Comparison of ENCODE assay signal across 10 mouse cellular contexts in the genomic region with DNA sequence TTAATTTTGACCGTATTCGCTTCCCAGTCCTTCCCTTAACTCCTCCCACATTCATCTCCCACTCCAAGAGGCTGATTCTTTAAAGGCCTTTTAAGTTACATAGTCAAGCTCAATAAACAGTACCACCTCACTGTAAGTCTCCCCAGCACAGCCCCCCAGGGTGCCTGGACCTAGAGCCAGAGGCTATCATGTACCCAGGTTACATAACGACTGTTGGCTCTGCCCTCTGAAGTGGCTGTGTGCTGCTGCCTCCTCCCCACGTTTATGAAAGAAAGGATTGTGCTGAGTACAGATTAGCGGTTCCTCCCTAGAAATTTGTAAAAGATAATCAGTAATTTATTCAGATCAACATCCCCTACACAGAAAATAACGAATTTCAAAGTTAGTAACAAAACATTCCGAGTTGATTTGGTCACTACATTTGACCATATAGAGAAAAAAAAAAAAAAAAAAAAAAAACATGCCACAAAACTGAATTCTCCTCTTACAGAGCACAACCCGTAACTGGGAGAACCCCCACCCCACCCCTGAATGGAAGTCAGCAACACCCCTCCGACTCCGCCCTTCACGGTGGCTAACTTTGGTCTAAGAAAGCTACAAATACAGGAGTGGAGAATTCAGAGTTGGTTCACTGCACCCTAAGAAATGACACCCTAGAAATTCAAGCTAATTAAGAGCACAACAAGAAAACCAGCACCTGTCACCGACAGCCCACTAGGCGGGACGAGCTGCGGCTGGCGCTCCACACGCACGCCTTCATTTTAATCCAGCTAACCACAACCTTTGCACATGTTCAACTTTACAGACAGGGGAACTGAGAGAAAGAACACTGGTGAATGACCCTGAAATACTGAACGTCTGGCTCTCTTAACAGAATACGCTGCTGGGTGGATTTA. TPM values are rescaled to one million over a fixed set of nuclear protein-coding genes. Genes with fewer than 3 reads are reported as not detected.
DNase-seq lines count a peak whose midpoint lies in the region; ATAC-seq and TF ChIP-seq lines count a peak whose summit lies in the region.
"Had no signal": no experiment of that assay in that cellular context is flagged by ENCODE, and none has a peak within 500 bp of the region (broad histone marks: within the 10 kb centered on the region; RNA-seq: fewer than 3 reads in every experiment).

No protein-coding gene starts in this region.

- H3K4me3 ChIP-seq in kidney, embryonic 15.5 days (replicated peaks), result no peak overlapping the region
- H3K4me3 ChIP-seq in hindbrain, embryonic 14.5 days (replicated peaks; ENCODE audit: low read length), result no peak overlapping the region
- no peak overlapping the region for H3K4me3 ChIP-seq in hindbrain, embryonic 11.5 days (ENCODE audit: low read depth, low read length)
- H3K4me3 ChIP-seq: lung, embryonic 15.5 days had no signal

- H3K27ac ChIP-seq in kidney, embryonic 15.5 days, result peak overlapping the region; percentile 48; the same call in 1 of the 2 replicates
- H3K27ac ChIP-seq in hindbrain, embryonic 14.5 days, result no peak overlapping the region
- no peak overlapping the region for H3K27ac ChIP-seq in hindbrain, embryonic 11.5 days (ENCODE audit: low read depth, low read length)
- H3K27ac ChIP-seq: lung, embryonic 15.5 days had no signal

- peaks cover 17% of the 10 kb centered on the region for H3K36me3 ChIP-seq in kidney, embryonic 15.5 days
- H3K36me3 ChIP-seq in hindbrain, embryonic 14.5 days (replicated peaks; ENCODE audit: control insufficient read depth, insufficient read depth), result no peaks in the 10 kb centered on the region
- H3K36me3 ChIP-seq in hindbrain, embryonic 11.5 days (ENCODE audit: control insufficient read depth, insufficient read depth, low read length), result no peaks in the 10 kb centered on the region

- no peaks in the 10 kb centered on the region for H3K9me3 ChIP-seq in kidney, embryonic 15.5 days (replicated peaks)
- no peaks in the 10 kb centered on the region for H3K9me3 ChIP-seq in hindbrain, embryonic 14.5 days (ENCODE audit: control insufficient read depth, low read length)
- no peaks in the 10 kb centered on the region for H3K9me3 ChIP-seq in hindbrain, embryonic 11.5 days (ENCODE audit: control insufficient read depth, low read length)
- H3K9me3 ChIP-seq: lung, embryonic 15.5 days had no signal

- no peaks in the 10 kb centered on the region for H3K27me3 ChIP-seq in kidney, embryonic 15.5 days
- H3K27me3 ChIP-seq in hindbrain, embryonic 14.5 days (ENCODE audit: control insufficient read depth, insufficient read depth, low read length), result no peaks in the 10 kb centered on the region
- no peaks in the 10 kb centered on the region for H3K27me3 ChIP-seq in hindbrain, embryonic 11.5 days (ENCODE audit: control insufficient read depth, insufficient read depth, low read length)
- H3K27me3 ChIP-seq: lung, embryonic 15.5 days had no signal

- WGBS in kidney, embryonic 15.5 days, result 61% methylated on average over 20 of the region's 20 CpGs
- WGBS in hindbrain, embryonic 14.5 days, result 62% methylated on average over 20 of the region's 20 CpGs
- 77% methylated on average over 20 of the region's 20 CpGs for WGBS in hindbrain, embryonic 11.5 days

- no peak overlapping the region for H3K9ac ChIP-seq in kidney, embryonic 15.5 days
- H3K9ac ChIP-seq in hindbrain, embryonic 14.5 days, result no peak overlapping the region
- no peak overlapping the region for H3K9ac ChIP-seq in hindbrain, embryonic 11.5 days (ENCODE audit: low read depth, low read length)
- H3K9ac ChIP-seq: lung, embryonic 15.5 days had no signal

- TF ChIP-seq CTCF in brain, embryonic 14.5 days (IDR thresholded peaks at IDR 0.05; ENCODE audit: borderline replicate concordance, extremely low read depth, insufficient read depth, insufficient read length), result no peak

- TF ChIP-seq POLR2A in brain, embryonic 14.5 days (IDR thresholded peaks at IDR 0.05; ENCODE audit: borderline replicate concordance, extremely low read depth, insufficient read depth, insufficient read length, poor library complexity, severe bottlenecking), result no peak

- H3K4me1 ChIP-seq in kidney, embryonic 15.5 days, result peaks cover 21% of the 10 kb centered on the region
- H3K4me1 ChIP-seq in hindbrain, embryonic 14.5 days (replicated peaks; ENCODE audit: control insufficient read depth, insufficient read depth, low read length), result no peaks in the 10 kb centered on the region
- H3K4me1 ChIP-seq in hindbrain, embryonic 11.5 days (replicated peaks; ENCODE audit: control insufficient read depth, insufficient read depth, low read length), result no peaks in the 10 kb centered on the region
- H3K4me1 ChIP-seq: lung, embryonic 15.5 days had no signal

- peak; percentile 26 for DNase-seq in kidney, adult 11 months
- no peak for DNase-seq in kidney, adult 18-20 months
- DNase-seq in brain, embryonic 14.5 days (ENCODE audit: low read depth), result peak; percentile 74
- peak; percentile 51 to 70 for DNase-seq in spleen, postnatal 4 days (ENCODE audit: low spot score in 2 of 2)
- DNase-seq in gastrocnemius, postnatal 25 days, result no peak
- no peak for DNase-seq in hindbrain, embryonic 14.5 days (ENCODE audit: low spot score)
- DNase-seq in hindbrain, embryonic 11.5 days (ENCODE audit: low spot score), result no peak
- DNase-seq: gastrocnemius, postnatal 36 days had no signal

- ATAC-seq in kidney, embryonic 15.5 days (replicated peaks; ENCODE audit: low FRiP score), result 0 out of 2 replicates have a peak, but pooled peaks have one; percentile 15
- ATAC-seq in hindbrain, embryonic 14.5 days (ENCODE audit: low FRiP score), result no peak
- no peak for ATAC-seq in hindbrain, embryonic 11.5 days (ENCODE audit: low FRiP score)

- H3K4me2 ChIP-seq in kidney, embryonic 15.5 days, result no peak overlapping the region
- no peak overlapping the region for H3K4me2 ChIP-seq in hindbrain, embryonic 14.5 days (replicated peaks)
- no peak overlapping the region for H3K4me2 ChIP-seq in hindbrain, embryonic 11.5 days (replicated peaks; ENCODE audit: low read depth, low read length)
- H3K4me2 ChIP-seq: lung, embryonic 15.5 days had no signal

RNA-seq across cellular contexts. Expression of a gene that starts 47.0 kb away (rescaled TPM):
- polyA plus RNA-seq in brain, embryonic 14.5 days (2012; rRNA removed), result 43.1 and 69.8 TPM in 2 replicates
- 34.4 and 34.8 TPM in 2 replicates for polyA plus RNA-seq in kidney, embryonic 15.5 days (2015; fragmentation: Nextera tagmentation; extraction: Ambion mirVana)
- total RNA-seq in gastrocnemius, postnatal 25 days (2021), result 10 to 100 TPM; 14.6 to 15.2 TPM
- polyA plus RNA-seq in hindbrain, embryonic 14.5 days (2014; fragmentation: Nextera tagmentation; extraction: Ambion mirVana), result 40.7 and 45.2 TPM in 2 replicates
- polyA plus RNA-seq in hindbrain, embryonic 11.5 days (2014; fragmentation: Nextera tagmentation; extraction: Ambion mirVana), result 40.2 and 53.2 TPM in 2 replicates

Comparison
In these comparisons a context has a peak if more than half of its experiments do, and no peak if none do; other contexts are left out.
1. DNase-seq: peak in kidney, adult 11 months (single experiment), brain, embryonic 14.5 days (single experiment) and spleen, postnatal 4 days (2 of 2); none in kidney, adult 18-20 months (single experiment), gastrocnemius, postnatal 25 days (single experiment), hindbrain, embryonic 14.5 days (single experiment) and hindbrain, embryonic 11.5 days (single experiment).